Mouse (Mus musculus) ES-Bruce4 (cell line): ENCODE data around the gene Lipa. TPM values are rescaled to one million over a fixed set of nuclear protein-coding genes. Genes with fewer than 3 reads are reported as not detected.

ENCODE experiments used
- H3K27ac ChIP-seq: 2 replicates; pipeline ENCODE4 v1.5.1; 2012; ENCODE audit warnings: low read length, inconsistent platforms; ENCODE audit not compliant: insufficient read depth
- H3K27me3 ChIP-seq: 2 replicates; pipeline ENCODE4 v1.6.1; 2012; ENCODE audit warnings: mild to moderate bottlenecking, low read length, inconsistent platforms; ENCODE audit not compliant: control insufficient read depth, poor library complexity, insufficient read depth, severe bottlenecking
- H3K36me3 ChIP-seq: 2 replicates; pipeline ENCODE4 v1.6.1; 2012; ENCODE audit warnings: inconsistent platforms, mild to moderate bottlenecking, low read length, moderate library complexity; ENCODE audit not compliant: control insufficient read depth, poor library complexity, insufficient read depth, severe bottlenecking
- H3K4me1 ChIP-seq: one replicate; pipeline ENCODE4 v1.8.1; 2011; ENCODE audit warnings: low read length; ENCODE audit not compliant: control insufficient read depth, insufficient read depth
- H3K4me3 ChIP-seq: 2 replicates; pipeline ENCODE4 v1.5.1; 2011; ENCODE audit warnings: low read depth, mild to moderate bottlenecking, low read length
- H3K9ac ChIP-seq: 2 replicates; pipeline ENCODE4 v1.6.1; 2012; ENCODE audit warnings: low read depth, mild to moderate bottlenecking, inconsistent platforms; ENCODE audit not compliant: poor library complexity, severe bottlenecking
- H3K9me3 ChIP-seq: replicated peaks from 2 replicates; pipeline ENCODE4 v1.6.1; 2012; ENCODE audit warnings: mild to moderate bottlenecking, low read length, inconsistent platforms; ENCODE audit not compliant: control insufficient read depth, poor library complexity, insufficient read depth, severe bottlenecking
- CTCF ChIP-seq: IDR thresholded peaks from one replicate; pipeline ENCODE4 v1.8.1; 2011; ENCODE audit warnings: low read depth, low read length
- EP300 ChIP-seq: IDR thresholded peaks from 2 replicates; pipeline ENCODE4 v1.6.1; 2011; ENCODE audit warnings: low read depth, low read length; ENCODE audit not compliant: insufficient read depth
- POLR2A ChIP-seq: IDR thresholded peaks from one replicate; pipeline ENCODE4 v1.8.1; 2011; ENCODE audit warnings: low read length; ENCODE audit not compliant: insufficient read depth
- polyA plus RNA-seq: library from polyadenylated mRNA; stranded (reverse); fragments of >200 nt; gene quantifications from 2 replicates; pipeline ENCODE4 v1.2.4, GENCODE M21; 2011; ENCODE audit warnings: low read depth; ENCODE audit not compliant: missing spikeins, insufficient read depth, insufficient read length

The Lipa gene
- polyA plus RNA-seq, 1 experiment, result 20.7 TPM

DNA sequence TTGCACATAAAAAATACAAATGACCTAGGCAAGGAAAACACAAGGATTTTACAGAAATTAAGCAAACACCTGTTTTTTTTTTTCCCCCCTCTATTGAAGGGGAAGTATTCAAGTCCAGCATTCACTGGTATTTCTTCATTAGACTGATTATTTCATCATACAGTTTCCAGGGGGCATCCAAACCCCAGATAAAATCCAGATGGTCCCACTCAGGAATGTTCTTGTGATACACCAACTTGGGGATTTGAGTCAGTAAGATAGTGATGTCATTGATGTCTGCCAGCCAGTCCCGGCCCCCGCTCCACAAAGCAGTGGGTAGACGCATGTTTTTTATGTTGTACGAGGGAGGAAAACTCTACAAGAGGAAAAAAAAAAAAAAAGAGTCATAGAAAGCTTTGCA is 33.4 kb downstream of the Lipa start:
- no peak overlapping the region for H3K4me3 ChIP-seq
- no peaks in the 10 kb centered on the region for H3K27me3 ChIP-seq
- no peak overlapping the region for H3K27ac ChIP-seq
- no peak overlapping the region for H3K9ac ChIP-seq
- H3K4me1 ChIP-seq, result no peaks in the 10 kb centered on the region
- TF ChIP-seq EP300 (no peak), CTCF (no peak), POLR2A (no peak)
- no peaks in the 10 kb centered on the region for H3K36me3 ChIP-seq
- no peaks in the 10 kb centered on the region for H3K9me3 ChIP-seq

GRCm38 (mm10) chr19:34483547-34483946 is 43.7 kb downstream of the Lipa start:
- Histone ChIP-seq H3K4me3 (no peak overlapping the region), H3K36me3 (no peaks in the 10 kb centered on the region), H3K9me3 (no peaks in the 10 kb centered on the region), H3K4me1 (no peaks in the 10 kb centered on the region), H3K27me3 (no peaks in the 10 kb centered on the region), H3K9ac (no peak overlapping the region), H3K27ac (no peak overlapping the region)
- TF ChIP-seq POLR2A (no peak), CTCF (peak; percentile 3)

- no peak within 1 kb of the TSS for H3K9ac ChIP-seq
- TF ChIP-seq POLR2A (no peak), EP300 (no peak), CTCF (no peak)
- no peak within 1 kb of the TSS for H3K27ac ChIP-seq
These were observed 52.0 kb downstream of the Lipa start, which contains the start of gene Ch25h for GRCm38 (mm10) chr19:34474991-34475971. TSS of gene Ch25h (minus strand) at chr19:34475164.

GRCm38 (mm10) chr19:34474228-34474990 is 52.9 kb downstream of the Lipa start:
- Histone ChIP-seq H3K4me3 (peak overlapping the region; percentile 66), H3K36me3 (no peaks in the 10 kb centered on the region), H3K9ac (no peak overlapping the region), H3K4me1 (no peaks in the 10 kb centered on the region), H3K9me3 (no peaks in the 10 kb centered on the region), H3K27me3 (peaks cover 2% of the 10 kb centered on the region; the same call in 1 of the 2 replicates), H3K27ac (no peak overlapping the region)
- TF ChIP-seq EP300 (no peak), CTCF (no peak), POLR2A (no peak)

More at GRCm38 (mm10) chr19:34474991-34475971, 52.0 kb downstream of the Lipa start, which contains the start of gene Ch25h:
- Histone ChIP-seq H3K9me3 (no peaks in the 10 kb centered on the region), H3K4me3 (peak within 1 kb of the TSS; percentile 66), H3K4me1 (no peaks in the 10 kb centered on the region), H3K27me3 (peaks cover 2% of the 10 kb centered on the region; the same call in 1 of the 2 replicates), H3K36me3 (no peaks in the 10 kb centered on the region)

DNA sequence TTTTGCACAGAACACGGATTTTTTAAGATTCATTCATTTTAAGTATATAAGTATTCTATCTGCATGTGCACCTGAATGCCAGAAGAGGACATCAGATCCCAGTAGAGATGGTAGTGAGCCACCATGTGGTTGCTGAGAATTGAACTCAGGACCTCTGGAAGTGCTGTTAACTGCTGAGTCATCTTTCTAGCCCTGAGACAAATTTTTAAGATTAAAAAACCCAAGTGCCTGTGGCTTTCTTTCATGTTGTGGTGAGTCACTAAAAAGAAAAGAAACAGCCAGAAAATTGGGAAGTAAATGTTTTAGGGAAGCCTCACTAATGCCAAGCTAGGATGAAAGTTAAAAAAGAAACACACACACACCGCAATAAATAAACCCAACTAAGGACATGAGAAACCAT is 55.6 kb downstream of the Lipa start:
- H3K4me3 ChIP-seq, result no peak overlapping the region
- H3K9ac ChIP-seq, result no peak overlapping the region
- no peaks in the 10 kb centered on the region for H3K9me3 ChIP-seq
- no peaks in the 10 kb centered on the region for H3K4me1 ChIP-seq
- no peak for TF ChIP-seq POLR2A
- TF ChIP-seq EP300, result no peak
- TF ChIP-seq CTCF, result no peak
- no peak overlapping the region for H3K27ac ChIP-seq
- H3K36me3 ChIP-seq, result no peaks in the 10 kb centered on the region
- peaks cover 2% of the 10 kb centered on the region; the same call in 1 of the 2 replicates for H3K27me3 ChIP-seq

DNA sequence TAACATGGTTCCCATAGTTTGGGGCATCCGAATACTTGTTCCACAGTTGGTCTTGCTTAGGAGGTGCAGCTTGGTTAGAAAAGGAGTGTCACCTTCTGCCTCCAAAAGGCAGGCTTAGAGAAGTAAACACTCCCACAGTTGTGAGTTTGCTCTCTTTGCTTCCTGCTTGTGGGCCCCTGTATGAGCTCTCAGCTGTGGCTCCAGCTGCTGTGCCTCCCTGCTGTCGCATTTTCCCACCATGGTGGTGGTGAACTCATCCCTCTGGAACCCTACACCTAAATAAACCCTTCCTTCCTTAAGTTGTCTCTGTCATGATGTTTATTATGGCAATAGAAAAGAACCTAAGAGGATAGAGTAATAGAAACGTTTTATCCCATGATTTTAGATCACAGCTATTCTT is 58.5 kb downstream of the Lipa start:
- TF ChIP-seq EP300 (no peak), POLR2A (no peak), CTCF (no peak)
- H3K9ac ChIP-seq, result no peak overlapping the region
- no peaks in the 10 kb centered on the region for H3K9me3 ChIP-seq
- H3K36me3 ChIP-seq, result no peaks in the 10 kb centered on the region
- H3K4me3 ChIP-seq, result no peak overlapping the region
- H3K27me3 ChIP-seq, result peaks cover 2% of the 10 kb centered on the region; the same call in 1 of the 2 replicates
- no peaks in the 10 kb centered on the region for H3K4me1 ChIP-seq
- no peak overlapping the region for H3K27ac ChIP-seq
